Mouse (Mus musculus) lung, adult 2 months (tissue): Measurements from ENCODE around the gene Samd5.

ENCODE experiments used
- CTCF ChIP-seq: fragments of 200-500 bp; IDR thresholded peaks from 2 replicates; pipeline ENCODE4 v1.5.1; 2011; ENCODE audit warnings: mild to moderate bottlenecking, low read length, control low read depth; ENCODE audit not compliant: insufficient read depth
- POLR2A ChIP-seq: fragments of 200-500 bp; IDR thresholded peaks from 2 replicates; pipeline ENCODE4 v1.6.1; 2011; ENCODE audit warnings: low read depth, mild to moderate bottlenecking, control low read depth, low read length, borderline replicate concordance; ENCODE audit errors: extremely low read depth

GRCm38 (mm10) chr10:9574135-9574534 lies 100.9 kb downstream of the Samd5 start:
- TF ChIP-seq CTCF: no peak
- no peak for TF ChIP-seq POLR2A
